Mouse (Mus musculus) spleen, adult 2 months (tissue): ENCODE data around the gene Mafk. TPM values are rescaled to one million over a fixed set of nuclear protein-coding genes. Genes with fewer than 3 reads are reported as not detected.
A peak's percentile ranks its signal among the peaks of the same experiment; 100 is the strongest.

Experiments used
- DNase-seq, 2 experiments: peaks; one replicate each; pipeline versions ENCODE4 v3.0.0 to v3.0.0-alpha.2; 2012 to 2021; ENCODE audit warnings: low spot score in 2 of 2, low read depth in 1 of 2
- H3K27ac ChIP-seq: fragments of 200-500 bp; 2 replicates; pipeline ENCODE4 v1.5.1; 2012; ENCODE audit warnings: low read length, inconsistent platforms; ENCODE audit not compliant: insufficient read depth
- H3K27me3 ChIP-seq: fragments of 200-500 bp; 2 replicates; pipeline ENCODE4 v1.6.1; 2012; ENCODE audit warnings: mild to moderate bottlenecking, moderate library complexity, low read length, inconsistent platforms; ENCODE audit not compliant: control insufficient read depth, insufficient read depth
- H3K36me3 ChIP-seq: fragments of 200-500 bp; 2 replicates; pipeline ENCODE4 v1.6.1; 2012; ENCODE audit warnings: mild to moderate bottlenecking, low read length, inconsistent platforms; ENCODE audit not compliant: control insufficient read depth, insufficient read depth
- H3K4me1 ChIP-seq: fragments of 200-500 bp; 2 replicates; pipeline ENCODE4 v1.6.1; 2011; ENCODE audit warnings: inconsistent platforms; ENCODE audit not compliant: control insufficient read depth, insufficient read depth, insufficient read length
- H3K4me3 ChIP-seq: fragments of 200-500 bp; 2 replicates; pipeline ENCODE4 v1.5.1; 2011; ENCODE audit warnings: mild to moderate bottlenecking, inconsistent platforms; ENCODE audit not compliant: insufficient read depth, insufficient read length; ENCODE audit errors: extremely low read depth
- CTCF ChIP-seq: fragments of 200-500 bp; IDR thresholded peaks from 2 replicates; pipeline ENCODE4 v1.5.1; 2011; ENCODE audit warnings: mild to moderate bottlenecking, inconsistent platforms; ENCODE audit not compliant: insufficient read depth, insufficient read length, insufficient replicate concordance; ENCODE audit errors: extremely low read depth
- POLR2A ChIP-seq: fragments of 200-500 bp; IDR thresholded peaks from 2 replicates; pipeline ENCODE4 v1.6.1; 2011; ENCODE audit warnings: low read depth, low read length, inconsistent platforms
- WGBS: fragments of 180-500 bp; shearing (Covaris S2); methylation state at CpG from one replicate; pipeline ENCODE4 v1.1.7; 2018; 5-methylcytosine and 5-hydroxymethylcytosine counted together
- polyA plus RNA-seq: library from polyadenylated mRNA; depleted of rRNA; stranded (reverse); fragments of >200 nt; gene quantifications from 2 replicates; pipeline ENCODE4 v1.2.3, GENCODE M21; 2012

Gene Mafk
- polyA plus RNA-seq, 1 experiment, result 26.8 TPM

DNA sequence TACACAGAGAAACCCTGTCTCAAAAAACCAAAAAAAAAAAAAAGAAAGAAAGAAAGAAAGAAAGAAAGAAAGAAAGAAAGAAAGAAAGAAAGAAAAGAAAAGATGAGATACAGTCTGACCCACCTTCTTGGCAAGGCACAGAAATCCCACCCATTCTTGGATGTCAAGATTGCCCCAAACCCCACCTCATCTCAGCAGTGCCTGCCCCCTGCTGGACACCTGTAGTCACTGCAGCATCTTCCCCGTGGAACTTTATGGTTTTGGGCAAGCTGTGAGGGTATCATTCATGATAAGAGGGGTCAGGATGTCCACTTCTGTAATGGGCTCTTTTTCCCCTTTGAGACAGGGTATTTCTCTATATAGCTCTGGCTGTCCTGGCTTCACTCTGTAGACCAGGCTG lies 26.0 kb downstream of the Mafk start:
- Histone ChIP-seq H3K4me3 (no peak overlapping the region), H3K36me3 (no peaks in the 10 kb centered on the region; the same call in 1 of the 2 replicates), H3K27ac (no peak overlapping the region), H3K4me1 (no peaks in the 10 kb centered on the region), H3K27me3 (no peaks in the 10 kb centered on the region)
- no peak for DNase-seq
- no peak for TF ChIP-seq POLR2A
- TF ChIP-seq CTCF, result peak; percentile 88; the same call in 1 of the 2 replicates
- 3% methylated on average over 1 of the region's 1 CpGs for WGBS

- Histone ChIP-seq H3K4me1 (no peaks in the 10 kb centered on the region), H3K27me3 (no peaks in the 10 kb centered on the region), H3K36me3 (peaks cover 4% of the 10 kb centered on the region), H3K4me3 (no peak overlapping the region), H3K27ac (no peak overlapping the region)
- DNase-seq, result no peak
- WGBS, result 83% methylated on average over 3 of the region's 3 CpGs
- TF ChIP-seq POLR2A (no peak), CTCF (no peak)
These were observed 26.7 kb downstream of the Mafk start for GRCm38 (mm10) chr5:139818056-139818455.

DNA sequence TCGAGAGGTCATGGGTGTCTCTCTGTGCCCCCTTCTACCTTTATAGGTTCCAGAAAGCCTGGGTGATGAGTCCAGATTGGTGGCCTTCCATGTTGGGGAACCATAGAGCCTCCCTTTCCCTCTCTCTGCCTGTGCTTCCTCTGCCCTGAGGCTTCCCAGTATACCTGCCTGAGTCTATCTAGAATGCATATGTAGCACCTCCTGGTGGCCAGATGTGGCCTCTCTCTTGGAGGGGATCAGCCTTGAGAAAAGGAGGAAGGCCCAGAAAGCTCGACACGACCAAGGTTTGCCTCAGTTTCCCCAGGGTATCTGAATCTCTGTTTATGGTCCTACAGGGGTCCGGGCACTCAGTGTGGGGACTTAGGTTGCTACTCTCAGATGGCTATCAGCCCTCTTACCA lies 27.5 kb downstream of the Mafk start:
- Histone ChIP-seq H3K36me3 (peaks cover 10% of the 10 kb centered on the region), H3K27ac (no peak overlapping the region), H3K27me3 (no peaks in the 10 kb centered on the region), H3K4me1 (no peaks in the 10 kb centered on the region), H3K4me3 (no peak overlapping the region)
- TF ChIP-seq POLR2A (no peak), CTCF (peak; percentile 39; the same call in 1 of the 2 replicates)
- peak in 1 of 2 experiments; percentile 52 for DNase-seq
- 46% methylated on average over 4 of the region's 4 CpGs for WGBS

- Histone ChIP-seq H3K27me3 (no peaks in the 10 kb centered on the region), H3K36me3 (peaks cover 10% of the 10 kb centered on the region), H3K4me3 (no peak within 1 kb of the TSS), H3K27ac (no peak within 1 kb of the TSS), H3K4me1 (no peaks in the 10 kb centered on the region)
- TF ChIP-seq POLR2A (no peak), CTCF (no peak)
- 89% methylated on average over 9 of the region's 9 CpGs for WGBS
- no peak for DNase-seq
These were observed 28.3 kb downstream of the Mafk start, which contains the start of gene Tmem184a for GRCm38 (mm10) chr5:139819538-139820181. Gene Tmem184a (minus strand): TSS chr5:139819917.

DNA sequence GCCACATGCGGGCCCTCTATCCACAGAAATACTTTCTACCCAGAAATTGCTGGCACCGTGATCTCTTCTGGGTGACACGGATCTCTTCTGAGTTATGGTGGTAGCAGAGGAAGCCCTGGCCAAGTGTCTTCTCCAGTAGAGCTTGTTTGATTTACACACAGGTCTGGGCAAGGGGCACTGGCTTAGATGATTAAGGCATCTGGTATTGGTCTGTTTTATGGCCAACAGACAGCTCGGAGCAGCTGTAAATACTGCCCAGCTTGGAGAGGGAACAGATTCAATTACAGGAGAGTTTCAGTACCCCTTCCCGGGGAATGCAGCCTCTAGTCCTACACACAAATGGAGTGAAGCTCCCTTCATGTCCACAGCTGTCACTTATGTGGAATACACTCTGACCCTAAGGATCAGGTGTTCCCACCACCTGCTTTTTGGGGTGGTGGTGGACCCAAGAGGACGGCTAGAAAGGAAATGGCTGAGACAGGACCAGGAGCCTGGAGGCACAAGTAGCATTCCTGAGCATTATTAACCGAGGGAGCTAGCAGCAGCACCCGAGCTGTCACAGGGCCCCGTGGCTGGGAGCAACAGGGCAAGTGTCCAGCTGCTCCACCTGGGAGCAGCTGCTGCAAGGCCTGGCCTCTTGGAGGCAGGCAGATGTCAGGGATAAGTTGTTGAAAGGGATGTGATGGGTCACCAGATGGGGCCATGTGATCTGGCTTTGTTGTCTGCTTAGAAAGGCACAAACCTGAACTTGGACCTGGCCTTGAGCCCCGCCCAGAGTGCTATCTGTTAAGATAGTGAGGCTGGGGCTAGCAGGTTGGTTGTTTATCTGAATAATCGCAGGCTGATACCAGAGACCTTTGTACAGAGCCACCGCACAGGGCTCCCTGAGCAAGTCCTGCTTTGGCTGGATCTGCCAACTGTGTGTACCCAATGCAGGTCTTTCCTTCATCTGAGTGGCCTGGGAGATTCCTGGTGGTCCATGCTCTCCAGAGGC lies 30.4 kb downstream of the Mafk start:
- 86% methylated on average over 12 of the region's 12 CpGs for WGBS
- TF ChIP-seq CTCF, result no peak
- peaks cover 10% of the 10 kb centered on the region for H3K36me3 ChIP-seq
- DNase-seq, result no peak
- H3K4me3 ChIP-seq, result no peak overlapping the region
- no peak overlapping the region for H3K27ac ChIP-seq
- no peaks in the 10 kb centered on the region for H3K27me3 ChIP-seq
- peaks cover 3% of the 10 kb centered on the region; the same call in 1 of the 2 replicates for H3K4me1 ChIP-seq

GRCm38 (mm10) chr5:139824531-139824930 lies 33.2 kb downstream of the Mafk start:
- Histone ChIP-seq H3K27me3 (no peaks in the 10 kb centered on the region), H3K36me3 (peaks cover 10% of the 10 kb centered on the region), H3K4me1 (peaks cover 3% of the 10 kb centered on the region; the same call in 1 of the 2 replicates), H3K4me3 (no peak overlapping the region), H3K27ac (no peak overlapping the region)
- WGBS, result 96% methylated on average over 10 of the region's 10 CpGs
- no peak for DNase-seq
- TF ChIP-seq POLR2A (no peak), CTCF (no peak)

DNA sequence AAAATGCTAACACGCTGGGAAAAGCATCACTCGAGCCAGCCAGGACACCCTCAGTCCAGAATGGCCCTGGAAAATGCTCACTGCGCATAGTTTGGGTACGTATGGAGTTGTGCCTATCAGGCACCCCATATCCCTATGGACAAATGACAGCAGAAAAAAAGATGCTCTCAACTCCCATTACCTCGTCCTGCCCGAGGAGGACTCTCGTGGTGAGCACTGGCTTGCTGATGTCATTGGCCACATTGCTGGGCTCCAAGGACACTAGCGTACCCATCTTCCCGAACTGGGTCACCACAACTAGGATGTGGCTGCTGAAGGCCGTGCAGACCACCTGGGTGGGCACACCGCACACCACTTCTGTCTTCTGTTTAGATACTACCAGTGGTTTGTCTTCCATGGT lies 34.6 kb downstream of the Mafk start:
- H3K4me3 ChIP-seq, result peak overlapping the region; percentile 90
- no peaks in the 10 kb centered on the region for H3K27me3 ChIP-seq
- no peak for DNase-seq
- 42% methylated on average over 11 of the region's 11 CpGs for WGBS
- H3K4me1 ChIP-seq, result peaks cover 3% of the 10 kb centered on the region; the same call in 1 of the 2 replicates
- H3K27ac ChIP-seq, result no peak overlapping the region
- H3K36me3 ChIP-seq, result peaks cover 10% of the 10 kb centered on the region
- no peak for TF ChIP-seq CTCF
- TF ChIP-seq POLR2A, result no peak
